Mouse (Mus musculus) embryonic fibroblast, embryonic 13.5 days (primary cell): ENCODE data around the gene Krt77. TPM values are rescaled to one million over a fixed set of nuclear protein-coding genes. Genes with fewer than 3 reads are reported as not detected.

Experiments used
- H3K27ac ChIP-seq: 2 replicates; pipeline ENCODE4 v1.5.1; 2012; ENCODE audit warnings: low read length, control low read depth, inconsistent platforms; ENCODE audit not compliant: insufficient read depth
- H3K4me1 ChIP-seq: 2 replicates; pipeline ENCODE4 v1.6.1; 2011; ENCODE audit warnings: low read length; ENCODE audit not compliant: control insufficient read depth, insufficient read depth
- H3K4me3 ChIP-seq: 2 replicates; pipeline ENCODE4 v1.5.1; 2011; ENCODE audit warnings: mild to moderate bottlenecking, control low read depth, low read length; ENCODE audit not compliant: insufficient read depth
- CTCF ChIP-seq: IDR thresholded peaks from 2 replicates; pipeline ENCODE4 v1.5.1; 2011; ENCODE audit warnings: mild to moderate bottlenecking, control low read depth, low read length, moderate library complexity, borderline replicate concordance; ENCODE audit not compliant: insufficient read depth
- POLR2A ChIP-seq: IDR thresholded peaks from 2 replicates; pipeline ENCODE4 v1.6.1; 2011; ENCODE audit warnings: low read depth, mild to moderate bottlenecking, control low read depth, low read length, moderate library complexity
- polyA plus RNA-seq: library from polyadenylated mRNA; stranded (reverse); fragments of >200 nt; gene quantifications from 2 replicates; pipeline ENCODE4 v1.2.4, GENCODE M21; 2011; ENCODE audit warnings: low read depth; ENCODE audit not compliant: missing spikeins, insufficient read length

The Krt77 gene
- polyA plus RNA-seq, 1 experiment: not detected

GRCm38 (mm10) chr15:101866754-101867153 is 2.8 kb downstream of the Krt77 start:
- Histone ChIP-seq H3K4me1 (no peaks in the 10 kb centered on the region), H3K4me3 (no peak overlapping the region), H3K27ac (no peak overlapping the region)
- TF ChIP-seq CTCF: no peak
- no peak for TF ChIP-seq POLR2A

- no peak overlapping the region for H3K4me3 ChIP-seq
- H3K27ac ChIP-seq: no peak overlapping the region
- TF ChIP-seq CTCF (0 out of 2 replicates have a peak, but pooled peaks have one; percentile 22), POLR2A (no peak)
- H3K4me1 ChIP-seq: 0 out of 2 replicates have a peak, but pooled peaks cover 2% of the 10 kb centered on the region
These were observed 8.9 kb downstream of the Krt77 start for GRCm38 (mm10) chr15:101860421-101861130.

GRCm38 (mm10) chr15:101859735-101860170 is 9.8 kb downstream of the Krt77 start:
- Histone ChIP-seq H3K4me3 (peak overlapping the region; percentile 48), H3K4me1 (0 out of 2 replicates have a peak, but pooled peaks cover 2% of the 10 kb centered on the region), H3K27ac (no peak overlapping the region)
- TF ChIP-seq POLR2A (no peak), CTCF (no peak)

- Histone ChIP-seq H3K4me1 (0 out of 2 replicates have a peak, but pooled peaks cover 2% of the 10 kb centered on the region), H3K27ac (no peak overlapping the region), H3K4me3 (no peak overlapping the region)
- TF ChIP-seq POLR2A (no peak), CTCF (no peak)
These were observed 10.7 kb downstream of the Krt77 start for GRCm38 (mm10) chr15:101858673-101859425.

- Histone ChIP-seq H3K4me3 (no peak overlapping the region), H3K4me1 (0 out of 2 replicates have a peak, but pooled peaks cover 2% of the 10 kb centered on the region), H3K27ac (no peak overlapping the region)
- TF ChIP-seq CTCF: no peak
- TF ChIP-seq POLR2A: no peak
These were observed 12.8 kb downstream of the Krt77 start for GRCm38 (mm10) chr15:101856696-101857095.

GRCm38 (mm10) chr15:101855732-101856131 is 13.8 kb downstream of the Krt77 start:
- no peak overlapping the region for H3K4me3 ChIP-seq
- 0 out of 2 replicates have a peak, but pooled peaks cover 2% of the 10 kb centered on the region for H3K4me1 ChIP-seq
- no peak overlapping the region for H3K27ac ChIP-seq
- no peak for TF ChIP-seq CTCF
- TF ChIP-seq POLR2A: no peak

GRCm38 (mm10) chr15:101854294-101854693 is 15.2 kb downstream of the Krt77 start:
- Histone ChIP-seq H3K4me1 (no peaks in the 10 kb centered on the region), H3K27ac (no peak overlapping the region), H3K4me3 (no peak overlapping the region)
- no peak for TF ChIP-seq POLR2A
- no peak for TF ChIP-seq CTCF

- no peak overlapping the region for H3K27ac ChIP-seq
- no peaks in the 10 kb centered on the region for H3K4me1 ChIP-seq
- TF ChIP-seq POLR2A: no peak
- TF ChIP-seq CTCF: no peak
- no peak overlapping the region for H3K4me3 ChIP-seq
These were observed 16.9 kb downstream of the Krt77 start for GRCm38 (mm10) chr15:101852571-101852970.

GRCm38 (mm10) chr15:101850694-101851093 is 18.8 kb downstream of the Krt77 start, which contains the start of gene Krt1:
TSS of gene Krt1 (minus strand) at chr15:101850794.
- no peak for TF ChIP-seq POLR2A
- TF ChIP-seq CTCF: no peak
- H3K27ac ChIP-seq: no peak within 1 kb of the TSS
- no peak within 1 kb of the TSS for H3K4me3 ChIP-seq
- H3K4me1 ChIP-seq: no peaks in the 10 kb centered on the region

GRCm38 (mm10) chr15:101845971-101846403 is 23.5 kb downstream of the Krt77 start:
- Histone ChIP-seq H3K4me3 (peak overlapping the region; percentile 26), H3K4me1 (no peaks in the 10 kb centered on the region), H3K27ac (no peak overlapping the region)
- TF ChIP-seq CTCF (no peak), POLR2A (no peak)
